Mouse (Mus musculus): Measurements from ENCODE around the gene Tsen54. TPM values are rescaled to one million over a fixed set of nuclear protein-coding genes. Genes with fewer than 3 reads are reported as not detected.

Tsen54 gene
- polyA plus RNA-seq, 1 experiment from 2014 or later = 20.5 TPM

- peaks cover 12% of the 10 kb centered on the region; the same call in 1 of the 2 replicates for H3K27me3 ChIP-seq (ENCODE audit: control insufficient read depth, insufficient read depth, low read length)
Measured at GRCm38 (mm10) chr11:115831518-115831917, 17.0 kb downstream of the Tsen54 start.

GRCm38 (mm10) chr11:115832064-115832463 is 17.5 kb downstream of the Tsen54 start:
- Histone ChIP-seq H3K4me1 (ENCODE audit: control insufficient read depth, insufficient read depth, low read length) (no peaks in the 10 kb centered on the region), H3K9me3 (ENCODE audit: control insufficient read depth, low read length) (no peaks in the 10 kb centered on the region), H3K36me3 (ENCODE audit: control insufficient read depth, insufficient read depth, low read length) (no peaks in the 10 kb centered on the region), H3K4me3 (replicated peaks; ENCODE audit: low read depth, low read length) (no peak overlapping the region), H3K27ac (replicated peaks; ENCODE audit: low read depth, low read length) (no peak overlapping the region), H3K9ac (replicated peaks; ENCODE audit: low read length) (no peak overlapping the region), H3K4me2 (ENCODE audit: low read length) (no peak overlapping the region), H3K27me3 (ENCODE audit: control insufficient read depth, insufficient read depth, low read length) (peaks cover 12% of the 10 kb centered on the region; the same call in 1 of the 2 replicates)
- WGBS = 66% methylated on average over 6 of the region's 6 CpGs
- DNase-seq (no peak), ATAC-seq (ENCODE audit: low FRiP score, low TSS enrichment) (no peak)

More at GRCm38 (mm10) chr11:115831518-115831917, 17.0 kb downstream of the Tsen54 start:
- H3K9ac ChIP-seq (replicated peaks; ENCODE audit: low read length) = no peak overlapping the region
- no peaks in the 10 kb centered on the region for H3K36me3 ChIP-seq (ENCODE audit: control insufficient read depth, insufficient read depth, low read length)
- no peak overlapping the region for H3K4me3 ChIP-seq (replicated peaks; ENCODE audit: low read depth, low read length)
- DNase-seq (no peak), ATAC-seq (ENCODE audit: low FRiP score, low TSS enrichment) (no peak)
- H3K4me1 ChIP-seq (ENCODE audit: control insufficient read depth, insufficient read depth, low read length) = no peaks in the 10 kb centered on the region
- no peak overlapping the region for H3K27ac ChIP-seq (replicated peaks; ENCODE audit: low read depth, low read length)
- no peaks in the 10 kb centered on the region for H3K9me3 ChIP-seq (ENCODE audit: control insufficient read depth, low read length)
- no peak overlapping the region for H3K4me2 ChIP-seq (ENCODE audit: low read length)
- 69% methylated on average over 3 of the region's 3 CpGs for WGBS

- DNase-seq (no peak), ATAC-seq (ENCODE audit: low FRiP score, low TSS enrichment) (no peak)
- Histone ChIP-seq H3K27ac (replicated peaks; ENCODE audit: low read depth, low read length) (no peak overlapping the region), H3K36me3 (ENCODE audit: control insufficient read depth, insufficient read depth, low read length) (no peaks in the 10 kb centered on the region), H3K27me3 (ENCODE audit: control insufficient read depth, insufficient read depth, low read length) (peaks cover 12% of the 10 kb centered on the region; the same call in 1 of the 2 replicates), H3K4me2 (ENCODE audit: low read length) (no peak overlapping the region), H3K9me3 (ENCODE audit: control insufficient read depth, low read length) (no peaks in the 10 kb centered on the region), H3K4me3 (replicated peaks; ENCODE audit: low read depth, low read length) (no peak overlapping the region), H3K9ac (replicated peaks; ENCODE audit: low read length) (no peak overlapping the region), H3K4me1 (ENCODE audit: control insufficient read depth, insufficient read depth, low read length) (no peaks in the 10 kb centered on the region)
- 6% methylated on average over 8 of the region's 8 CpGs for WGBS
Measured at GRCm38 (mm10) chr11:115832523-115832922, 18.0 kb downstream of the Tsen54 start.

- WGBS = 25% methylated on average over 8 of the region's 8 CpGs
- no peaks in the 10 kb centered on the region for H3K9me3 ChIP-seq (ENCODE audit: control insufficient read depth, low read length)
- H3K27me3 ChIP-seq (ENCODE audit: control insufficient read depth, insufficient read depth, low read length) = peaks cover 12% of the 10 kb centered on the region; the same call in 1 of the 2 replicates
- ATAC-seq (ENCODE audit: low FRiP score, low TSS enrichment) (no peak), DNase-seq (no peak)
- no peaks in the 10 kb centered on the region for H3K36me3 ChIP-seq (ENCODE audit: control insufficient read depth, insufficient read depth, low read length)
- no peak overlapping the region for H3K27ac ChIP-seq (replicated peaks; ENCODE audit: low read depth, low read length)
- H3K4me2 ChIP-seq (ENCODE audit: low read length) = no peak overlapping the region
- H3K4me1 ChIP-seq (ENCODE audit: control insufficient read depth, insufficient read depth, low read length) = no peaks in the 10 kb centered on the region
- H3K4me3 ChIP-seq (replicated peaks; ENCODE audit: low read depth, low read length) = no peak overlapping the region
- H3K9ac ChIP-seq (replicated peaks; ENCODE audit: low read length) = no peak overlapping the region
Measured at GRCm38 (mm10) chr11:115833021-115833513, 18.5 kb downstream of the Tsen54 start.

GRCm38 (mm10) chr11:115834033-115834432 is 19.5 kb downstream of the Tsen54 start:
- no peak overlapping the region for H3K4me3 ChIP-seq (replicated peaks; ENCODE audit: low read depth, low read length)
- no peaks in the 10 kb centered on the region for H3K4me1 ChIP-seq (ENCODE audit: control insufficient read depth, insufficient read depth, low read length)
- H3K27me3 ChIP-seq (ENCODE audit: control insufficient read depth, insufficient read depth, low read length) = peaks cover 12% of the 10 kb centered on the region; the same call in 1 of the 2 replicates
- no peak overlapping the region for H3K4me2 ChIP-seq (ENCODE audit: low read length)
- 74% methylated on average over 6 of the region's 6 CpGs for WGBS
- no peaks in the 10 kb centered on the region for H3K9me3 ChIP-seq (ENCODE audit: control insufficient read depth, low read length)
- ATAC-seq (ENCODE audit: low FRiP score, low TSS enrichment) (no peak), DNase-seq (no peak)
- H3K9ac ChIP-seq (replicated peaks; ENCODE audit: low read length) = no peak overlapping the region
- H3K27ac ChIP-seq (replicated peaks; ENCODE audit: low read depth, low read length) = no peak overlapping the region
- no peaks in the 10 kb centered on the region for H3K36me3 ChIP-seq (ENCODE audit: control insufficient read depth, insufficient read depth, low read length)

GRCm38 (mm10) chr11:115836656-115837395 is 22.3 kb downstream of the Tsen54 start:
- ATAC-seq (ENCODE audit: low FRiP score, low TSS enrichment) = no peak
- H3K9me3 ChIP-seq (ENCODE audit: control insufficient read depth, low read length) = no peaks in the 10 kb centered on the region
- no peak overlapping the region for H3K4me3 ChIP-seq (replicated peaks; ENCODE audit: low read depth, low read length)

GRCm38 (mm10) chr11:115837606-115838345 is 23.3 kb downstream of the Tsen54 start:
- no peak overlapping the region for H3K4me2 ChIP-seq (ENCODE audit: low read length)
- H3K27ac ChIP-seq (replicated peaks; ENCODE audit: low read depth, low read length) = no peak overlapping the region
- no peak overlapping the region for H3K9ac ChIP-seq (replicated peaks; ENCODE audit: low read length)
- no peaks in the 10 kb centered on the region for H3K27me3 ChIP-seq (ENCODE audit: control insufficient read depth, insufficient read depth, low read length)
- WGBS = 92% methylated on average over 22 of the region's 22 CpGs
- no peak overlapping the region for H3K4me3 ChIP-seq (replicated peaks; ENCODE audit: low read depth, low read length)
- no peaks in the 10 kb centered on the region for H3K36me3 ChIP-seq (ENCODE audit: control insufficient read depth, insufficient read depth, low read length)
- no peaks in the 10 kb centered on the region for H3K4me1 ChIP-seq (ENCODE audit: control insufficient read depth, insufficient read depth, low read length)
- ATAC-seq (ENCODE audit: low FRiP score, low TSS enrichment) (no peak), DNase-seq (no peak)
- no peaks in the 10 kb centered on the region for H3K9me3 ChIP-seq (ENCODE audit: control insufficient read depth, low read length)

More at GRCm38 (mm10) chr11:115836656-115837395, 22.3 kb downstream of the Tsen54 start:
- no peak overlapping the region for H3K27ac ChIP-seq (replicated peaks; ENCODE audit: low read depth, low read length)
- WGBS = 14% methylated on average over 11 of the region's 11 CpGs
- DNase-seq = no peak
- no peak overlapping the region for H3K4me2 ChIP-seq (ENCODE audit: low read length)
- no peak overlapping the region for H3K9ac ChIP-seq (replicated peaks; ENCODE audit: low read length)
- no peaks in the 10 kb centered on the region for H3K27me3 ChIP-seq (ENCODE audit: control insufficient read depth, insufficient read depth, low read length)
- no peaks in the 10 kb centered on the region for H3K4me1 ChIP-seq (ENCODE audit: control insufficient read depth, insufficient read depth, low read length)
- no peaks in the 10 kb centered on the region for H3K36me3 ChIP-seq (ENCODE audit: control insufficient read depth, insufficient read depth, low read length)

- DNase-seq (no peak), ATAC-seq (ENCODE audit: low FRiP score, low TSS enrichment) (no peak)
- Histone ChIP-seq H3K9ac (replicated peaks; ENCODE audit: low read length) (no peak overlapping the region), H3K4me3 (replicated peaks; ENCODE audit: low read depth, low read length) (no peak overlapping the region), H3K36me3 (ENCODE audit: control insufficient read depth, insufficient read depth, low read length) (no peaks in the 10 kb centered on the region), H3K27me3 (ENCODE audit: control insufficient read depth, insufficient read depth, low read length) (no peaks in the 10 kb centered on the region), H3K9me3 (ENCODE audit: control insufficient read depth, low read length) (no peaks in the 10 kb centered on the region), H3K4me2 (ENCODE audit: low read length) (no peak overlapping the region), H3K4me1 (ENCODE audit: control insufficient read depth, insufficient read depth, low read length) (no peaks in the 10 kb centered on the region), H3K27ac (replicated peaks; ENCODE audit: low read depth, low read length) (no peak overlapping the region)
- 59% methylated on average over 4 of the region's 4 CpGs for WGBS
Measured at GRCm38 (mm10) chr11:115838895-115839311, 24.4 kb downstream of the Tsen54 start.

All from midbrain, embryonic 14.5 days (tissue).